Mouse (Mus musculus) forebrain, embryonic 14.5 days (tissue): ENCODE results near the gene Zfp106. TPM values are rescaled to one million over a fixed set of nuclear protein-coding genes. Genes with fewer than 3 reads are reported as not detected.

Experiments used
- polyA plus RNA-seq: library from polyadenylated mRNA; unstranded; fragments of >200 nt; fragmentation: Nextera tagmentation; extraction: Ambion mirVana; gene quantifications from 2 replicates; pipeline ENCODE4 v1.2.1, GENCODE M21; 2014

The Zfp106 gene
- polyA plus RNA-seq, 1 experiment from 2014 or later: 42.1 TPM

Other genes with a start within 250 kb of the Zfp106 start
- not detected in 2 replicates for gene Pla2g4f, start 249.7 kb downstream of the Zfp106 start, polyA plus RNA-seq
- gene Vps39, start 210.7 kb downstream of the Zfp106 start, polyA plus RNA-seq: 53.6 and 58.1 TPM in 2 replicates
- gene Ganc, start 159.9 kb downstream of the Zfp106 start, polyA plus RNA-seq: 6.3 and 9.4 TPM in 2 replicates
- 7.9 and 11.8 TPM in 2 replicates for gene Tmem87a, start 159.7 kb downstream of the Zfp106 start, polyA plus RNA-seq
- gene Capn3, start 107.8 kb downstream of the Zfp106 start, polyA plus RNA-seq: 0.37 and 0.60 TPM in 2 replicates
- gene Snap23, start 3.8 kb upstream of the Zfp106 start, polyA plus RNA-seq: 13.0 and 15.8 TPM in 2 replicates
- 24.3 and 26.5 TPM in 2 replicates for gene Haus2, start 45.5 kb upstream of the Zfp106 start, polyA plus RNA-seq
- gene Lrrc57, start 45.7 kb upstream of the Zfp106 start, polyA plus RNA-seq: 31.0 and 35.4 TPM in 2 replicates
- gene Stard9, start 65.3 kb upstream of the Zfp106 start, polyA plus RNA-seq: 2.6 and 3.7 TPM in 2 replicates